Mouse (Mus musculus) brain, embryonic 14.5 days (tissue): ENCODE measurements around the gene Tsks.

ENCODE experiments used
- CTCF ChIP-seq: fragments of 200-500 bp; IDR thresholded peaks from 2 replicates; pipeline ENCODE4 v1.5.1; 2012; ENCODE audit warnings: inconsistent platforms, mild to moderate bottlenecking, moderate library complexity, borderline replicate concordance; ENCODE audit not compliant: insufficient read depth, insufficient read length; ENCODE audit errors: extremely low read depth
- POLR2A ChIP-seq: fragments of 200-500 bp; IDR thresholded peaks from 2 replicates; pipeline ENCODE4 v1.6.1; 2012; ENCODE audit warnings: mild to moderate bottlenecking, inconsistent platforms, borderline replicate concordance; ENCODE audit not compliant: poor library complexity, insufficient read depth, insufficient read length, severe bottlenecking; ENCODE audit errors: extremely low read depth

DNA sequence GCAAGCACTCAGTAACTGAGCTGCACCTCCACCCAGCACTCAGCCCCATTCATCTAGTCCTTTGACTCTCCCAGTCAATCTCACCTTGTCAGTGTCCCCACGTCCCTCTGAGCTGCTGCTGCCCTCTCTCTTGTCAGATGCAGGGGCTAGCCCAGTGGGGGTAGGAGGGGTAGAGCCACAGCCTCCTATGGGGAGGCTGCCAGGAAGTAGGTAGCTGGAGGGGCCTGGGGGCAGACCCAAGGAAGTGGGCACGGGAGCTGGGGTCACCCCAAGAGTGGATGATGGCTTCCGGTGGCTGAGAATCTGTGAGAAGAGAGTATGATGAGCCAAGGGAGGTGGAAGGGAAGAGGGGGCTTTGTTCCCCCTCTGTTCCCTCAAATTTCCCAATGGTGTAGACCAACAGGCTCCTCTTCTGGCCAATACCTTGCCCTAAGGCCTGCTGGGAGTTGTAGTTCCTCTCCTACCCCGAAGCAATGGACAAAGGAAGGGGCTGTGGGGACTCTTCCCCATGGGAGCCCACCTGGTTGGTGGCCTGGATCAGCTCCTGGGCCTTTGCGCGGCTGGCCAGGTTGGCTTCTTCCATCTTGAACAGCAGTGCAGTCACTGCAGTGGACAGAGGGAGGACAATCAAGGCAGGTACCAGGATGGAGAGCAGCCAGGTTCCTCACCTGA is 62.5 kb downstream of the Tsks start:
- TF ChIP-seq POLR2A (no peak), CTCF (no peak)
